Mouse (Mus musculus) liver, embryonic 15.5 days (tissue): ENCODE data around the gene Chst11. TPM values are rescaled to one million over a fixed set of nuclear protein-coding genes. Genes with fewer than 3 reads are reported as not detected.

Experiments
- ATAC-seq: fragments of 200-750 bp; cut with Nextera tagmentation; 2 replicates; pipeline ENCODE4 v1.8.0; 2017; ENCODE audit warnings: moderate number of reproducible peaks, mild to moderate bottlenecking, moderate library complexity; ENCODE audit not compliant: insufficient read depth
- H3K27ac ChIP-seq: fragments of 300-500 bp; sonication (generic); replicated peaks from 2 replicates; pipeline ENCODE4 v1.5.1; 2015; ENCODE audit warnings: mild to moderate bottlenecking, inconsistent platforms
- H3K27me3 ChIP-seq: fragments of 300-500 bp; sonication (generic); 2 replicates; pipeline ENCODE4 v1.6.1; 2015; ENCODE audit warnings: mild to moderate bottlenecking, inconsistent platforms
- H3K36me3 ChIP-seq: fragments of 300-500 bp; sonication (generic); replicated peaks from 2 replicates; pipeline ENCODE4 v1.6.1; 2015; ENCODE audit warnings: moderate library complexity, mild to moderate bottlenecking, inconsistent platforms
- H3K4me1 ChIP-seq: fragments of 300-500 bp; sonication (generic); replicated peaks from 2 replicates; pipeline ENCODE4 v1.6.1; 2015; ENCODE audit warnings: inconsistent platforms
- H3K4me2 ChIP-seq: fragments of 300-500 bp; sonication (generic); 2 replicates; pipeline ENCODE4 v1.6.1; 2015; ENCODE audit warnings: moderate library complexity, mild to moderate bottlenecking, inconsistent platforms
- H3K4me3 ChIP-seq: fragments of 300-500 bp; sonication (generic); replicated peaks from 2 replicates; pipeline ENCODE4 v1.5.1; 2015; ENCODE audit warnings: mild to moderate bottlenecking, inconsistent platforms
- H3K9ac ChIP-seq: fragments of 300-500 bp; sonication (generic); 2 replicates; pipeline ENCODE4 v1.6.1; 2015; ENCODE audit warnings: moderate library complexity, mild to moderate bottlenecking, inconsistent platforms
- H3K9me3 ChIP-seq: fragments of 300-500 bp; sonication (generic); replicated peaks from 2 replicates; pipeline ENCODE4 v1.6.1; 2016; ENCODE audit warnings: inconsistent platforms
- WGBS: fragments of 180-500 bp; shearing (Covaris S2); methylation state at CpG from one replicate; pipeline ENCODE4 v1.1.7; 2015; ENCODE audit warnings: mixed read lengths; ENCODE audit not compliant: insufficient replicate concordance; 5-methylcytosine and 5-hydroxymethylcytosine counted together
- polyA plus RNA-seq: library from polyadenylated mRNA; unstranded; fragments of >200 nt; fragmentation: Nextera tagmentation; extraction: Ambion mirVana; gene quantifications from 2 replicates; pipeline ENCODE4 v1.2.1, GENCODE M21; 2015

Gene Chst11
- polyA plus RNA-seq, 1 experiment from 2014 or later: 1.2 TPM

DNA sequence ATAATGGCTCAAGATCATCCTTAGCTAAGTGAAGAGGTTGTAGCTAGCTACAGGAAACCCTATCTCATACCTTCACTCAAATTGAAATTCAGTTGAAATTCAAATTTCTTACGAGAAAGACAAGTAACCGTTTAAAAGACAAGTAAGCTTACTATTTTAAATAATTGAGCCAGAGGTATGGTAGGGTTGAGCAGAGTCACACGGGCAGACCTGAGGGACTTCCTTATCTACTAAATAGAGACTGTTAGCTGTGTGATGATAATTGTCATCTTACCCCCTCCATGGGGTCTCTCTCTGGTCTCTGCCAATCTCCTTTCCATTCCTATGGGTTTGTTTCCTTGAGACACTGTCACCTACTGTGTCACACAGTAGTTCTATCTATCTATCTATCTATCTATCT lies 30.6 kb downstream of the Chst11 start:
- ATAC-seq: no peak
- Histone ChIP-seq H3K9ac (no peak overlapping the region), H3K27ac (peak overlapping the region; percentile 95), H3K4me2 (no peak overlapping the region), H3K4me1 (peaks cover 88% of the 10 kb centered on the region), H3K36me3 (no peaks in the 10 kb centered on the region), H3K4me3 (no peak overlapping the region), H3K9me3 (no peaks in the 10 kb centered on the region), H3K27me3 (no peaks in the 10 kb centered on the region)
- 33% methylated on average over 3 of the region's 3 CpGs for WGBS

DNA sequence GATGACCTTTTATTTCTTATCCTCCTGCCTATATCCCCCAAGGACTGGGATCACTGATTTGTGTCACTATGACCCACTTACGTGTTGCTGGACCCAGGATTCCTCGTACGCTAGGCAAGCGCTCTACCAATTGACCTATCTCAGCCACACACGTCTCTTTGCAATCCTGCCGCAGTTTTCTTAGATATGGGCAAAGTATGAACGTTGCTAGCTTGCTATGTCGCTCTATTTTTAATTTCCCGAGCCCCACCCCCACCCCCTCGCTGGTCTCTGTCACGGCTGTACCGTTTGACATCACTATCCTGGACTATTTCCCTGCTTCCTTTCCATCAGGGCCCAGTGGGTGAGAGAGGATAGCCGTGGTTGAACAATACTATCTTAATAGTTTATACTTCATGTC lies 31.5 kb downstream of the Chst11 start:
- no peak overlapping the region for H3K4me3 ChIP-seq
- H3K4me2 ChIP-seq: peak overlapping the region; percentile 71
- no peaks in the 10 kb centered on the region for H3K36me3 ChIP-seq
- 20% methylated on average over 13 of the region's 13 CpGs for WGBS
- H3K4me1 ChIP-seq: peaks cover 96% of the 10 kb centered on the region
- no peak for ATAC-seq
- H3K27me3 ChIP-seq: no peaks in the 10 kb centered on the region
- H3K9me3 ChIP-seq: no peaks in the 10 kb centered on the region
- peak overlapping the region; percentile 95 for H3K27ac ChIP-seq
- H3K9ac ChIP-seq: peak overlapping the region; percentile 58; the same call in 1 of the 2 replicates

DNA sequence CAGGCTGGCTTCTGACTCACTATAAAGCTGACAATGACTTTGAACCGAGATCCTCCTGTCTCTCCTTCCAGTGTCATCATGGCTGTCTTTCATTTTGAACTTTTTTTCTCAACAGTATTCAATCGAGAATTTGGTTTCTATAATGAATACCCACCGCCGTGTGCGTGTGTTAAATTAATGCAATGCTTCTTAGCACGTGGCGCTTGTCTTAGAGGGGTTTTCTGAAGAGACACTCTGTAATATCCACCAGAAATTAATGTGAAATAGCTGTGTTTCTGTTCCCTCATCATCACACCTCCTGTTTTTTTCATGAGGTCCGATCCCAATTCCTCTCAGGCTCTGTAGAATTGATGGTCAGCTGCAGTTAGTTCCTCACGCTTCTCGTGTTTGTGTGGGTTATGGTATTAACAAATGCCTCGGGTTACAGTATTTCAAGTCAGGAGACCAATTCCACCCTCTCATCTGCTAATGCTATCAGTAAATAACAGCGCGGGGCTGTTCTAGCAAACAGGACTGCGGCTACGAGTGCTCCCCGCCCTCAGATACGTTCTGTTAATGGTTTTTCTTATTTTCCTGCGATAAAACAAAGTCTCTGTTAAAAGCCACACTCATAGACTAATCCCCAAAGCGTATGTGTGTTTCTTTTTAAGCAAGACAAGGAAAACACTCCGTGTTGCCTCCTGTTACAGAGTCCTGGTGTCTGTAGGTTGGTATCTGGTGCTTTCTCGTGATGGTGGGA lies 32.6 kb downstream of the Chst11 start:
- peaks cover 96% of the 10 kb centered on the region for H3K4me1 ChIP-seq
- no peaks in the 10 kb centered on the region for H3K9me3 ChIP-seq
- H3K4me2 ChIP-seq: peak overlapping the region; percentile 71
- peak overlapping the region; percentile 95 for H3K27ac ChIP-seq
- H3K36me3 ChIP-seq: no peaks in the 10 kb centered on the region
- H3K27me3 ChIP-seq: no peaks in the 10 kb centered on the region
- H3K4me3 ChIP-seq: peak overlapping the region; percentile 37
- ATAC-seq: peak; percentile 59
- H3K9ac ChIP-seq: peak overlapping the region; percentile 58
- WGBS: 25% methylated on average over 21 of the region's 21 CpGs

DNA sequence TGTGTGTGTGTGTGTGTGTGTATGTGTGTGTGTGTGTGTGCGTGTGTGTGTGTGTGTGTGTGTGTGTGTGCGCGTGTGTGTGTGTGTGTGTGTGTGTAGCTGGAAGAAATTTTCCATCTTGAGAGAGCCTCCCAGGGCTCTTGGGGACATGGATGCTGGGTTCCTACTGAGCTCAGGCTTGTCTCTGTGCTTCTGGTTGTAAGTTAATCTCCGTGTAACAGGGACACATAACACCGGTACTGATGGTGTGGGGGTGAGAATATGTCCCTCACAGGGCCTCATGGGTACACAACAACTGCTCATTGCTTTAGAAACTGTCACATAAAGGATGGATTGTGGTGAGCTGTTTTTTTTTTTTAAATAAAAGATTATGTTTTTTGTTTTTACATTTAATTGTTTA lies 33.2 kb downstream of the Chst11 start:
- peaks cover 94% of the 10 kb centered on the region for H3K4me1 ChIP-seq
- H3K4me3 ChIP-seq: peak overlapping the region; percentile 37
- H3K27ac ChIP-seq: peak overlapping the region; percentile 95
- no peaks in the 10 kb centered on the region for H3K27me3 ChIP-seq
- peak; percentile 43 for ATAC-seq
- H3K36me3 ChIP-seq: no peaks in the 10 kb centered on the region
- H3K9ac ChIP-seq: peak overlapping the region; percentile 58
- 17% methylated on average over 5 of the region's 5 CpGs for WGBS
- H3K4me2 ChIP-seq: peak overlapping the region; percentile 71
- H3K9me3 ChIP-seq: no peaks in the 10 kb centered on the region

DNA sequence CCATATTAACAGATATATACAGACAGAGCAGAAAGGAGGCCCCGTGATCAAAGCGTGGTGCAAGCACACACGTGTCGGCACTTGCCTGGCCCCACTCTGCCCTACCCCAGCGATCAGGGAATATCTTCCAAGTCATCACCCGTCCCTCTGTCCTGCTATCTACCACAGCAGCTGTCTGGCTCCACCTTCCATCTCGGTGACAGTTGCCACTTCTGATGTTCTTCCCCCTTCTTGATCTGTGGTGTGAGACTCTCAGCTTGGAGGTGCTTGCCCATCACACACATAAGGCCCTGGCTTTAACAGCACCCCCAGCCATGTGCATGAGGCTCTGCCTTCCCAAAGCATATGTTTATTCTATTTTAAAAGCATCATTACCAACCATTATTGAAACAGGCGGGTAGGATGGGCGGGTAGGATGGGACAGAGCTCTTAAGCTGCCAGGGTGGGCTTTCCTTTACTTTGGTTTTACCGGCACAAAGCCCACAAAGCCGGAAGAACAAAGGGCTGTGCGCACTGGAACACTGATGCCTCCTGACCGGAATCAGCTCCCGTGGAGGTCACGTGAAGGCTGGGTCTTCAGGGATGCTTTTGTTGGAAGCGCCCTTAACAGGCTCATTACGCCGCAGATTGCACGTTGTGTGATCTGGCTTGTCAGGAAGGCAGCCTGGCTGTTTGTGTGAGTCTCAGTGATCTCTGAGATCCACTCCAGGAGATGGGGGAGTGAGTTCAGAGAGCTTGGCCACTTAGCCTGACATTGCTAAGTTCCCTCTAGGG lies 34.4 kb downstream of the Chst11 start:
- Histone ChIP-seq H3K36me3 (no peaks in the 10 kb centered on the region), H3K4me1 (peaks cover 82% of the 10 kb centered on the region), H3K4me2 (peak overlapping the region; percentile 71), H3K27me3 (no peaks in the 10 kb centered on the region), H3K9ac (peak overlapping the region; percentile 58), H3K27ac (peak overlapping the region; percentile 95), H3K9me3 (no peaks in the 10 kb centered on the region), H3K4me3 (peak overlapping the region; percentile 37)
- 28% methylated on average over 19 of the region's 19 CpGs for WGBS
- peak; percentile 94 for ATAC-seq

DNA sequence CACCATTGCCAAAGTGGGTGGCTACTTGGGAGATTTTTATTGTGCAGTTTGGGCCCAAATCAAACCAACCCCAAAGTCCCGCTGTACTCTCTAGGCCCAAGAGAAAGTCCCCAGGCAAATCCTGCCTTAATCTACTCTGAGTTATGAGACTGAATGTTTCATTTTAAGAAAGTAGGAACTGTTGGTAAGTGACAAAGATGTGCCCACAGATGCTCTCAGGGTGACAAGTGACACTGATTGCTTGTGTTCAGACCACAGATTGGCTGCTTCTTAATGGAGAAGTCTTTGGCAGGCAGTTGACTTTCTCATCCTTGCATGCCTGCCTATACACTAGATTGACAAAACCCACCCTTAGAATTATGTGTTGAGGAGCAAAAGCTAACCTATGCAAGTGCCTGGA lies 37.3 kb downstream of the Chst11 start:
- Histone ChIP-seq H3K9ac (no peak overlapping the region), H3K4me2 (no peak overlapping the region), H3K4me3 (no peak overlapping the region), H3K27me3 (no peaks in the 10 kb centered on the region), H3K9me3 (no peaks in the 10 kb centered on the region), H3K4me1 (peaks cover 57% of the 10 kb centered on the region), H3K27ac (peak overlapping the region; percentile 95), H3K36me3 (no peaks in the 10 kb centered on the region)
- WGBS: 80% methylated on average over 1 of the region's 1 CpGs
- no peak for ATAC-seq

DNA sequence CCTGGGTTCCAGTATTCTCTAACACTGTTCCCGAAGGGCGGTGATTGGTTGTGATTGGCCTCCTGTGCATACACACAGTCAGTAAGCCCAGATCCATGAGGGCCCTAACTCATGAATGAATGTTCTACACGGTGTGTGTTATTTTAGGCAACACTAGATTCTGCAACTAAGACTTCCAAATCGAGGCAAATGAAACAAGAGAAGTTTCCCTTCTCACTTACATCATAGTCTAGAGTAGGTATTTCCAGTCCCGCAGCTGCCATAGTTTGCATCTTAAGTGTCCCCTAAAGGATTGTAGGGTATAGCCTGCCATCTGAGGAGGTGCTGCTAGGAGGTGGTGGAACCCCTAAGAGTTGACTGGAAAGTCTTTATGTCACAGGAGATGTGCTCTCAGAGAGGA lies 40.9 kb downstream of the Chst11 start:
- Histone ChIP-seq H3K4me3 (no peak overlapping the region), H3K4me1 (peaks cover 45% of the 10 kb centered on the region), H3K9ac (no peak overlapping the region), H3K36me3 (no peaks in the 10 kb centered on the region), H3K4me2 (no peak overlapping the region), H3K27ac (peak overlapping the region; percentile 11; the same call in 1 of the 2 replicates), H3K9me3 (no peaks in the 10 kb centered on the region), H3K27me3 (no peaks in the 10 kb centered on the region)
- no peak for ATAC-seq
- WGBS: 81% methylated on average over 5 of the region's 5 CpGs

DNA sequence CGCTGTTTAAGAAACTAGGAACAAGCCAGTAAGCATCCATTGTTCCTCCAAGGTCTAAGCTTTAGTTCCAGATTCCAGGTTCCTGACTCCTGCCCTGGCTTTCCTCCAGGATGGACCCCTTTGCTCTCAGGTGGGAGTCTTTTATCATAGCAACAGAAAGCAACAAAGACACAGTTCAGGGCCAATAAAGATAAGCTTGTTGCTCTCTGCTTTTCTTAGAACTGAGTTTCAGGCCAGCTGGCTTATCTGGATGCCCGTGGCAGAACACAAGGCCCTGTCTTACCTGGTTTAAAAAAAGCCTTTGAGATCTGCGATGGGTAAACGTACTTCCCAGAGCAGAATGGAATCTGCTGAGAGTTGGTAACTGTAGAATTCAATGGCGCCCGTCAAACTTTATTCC lies 42.4 kb downstream of the Chst11 start:
- no peaks in the 10 kb centered on the region for H3K27me3 ChIP-seq
- no peaks in the 10 kb centered on the region for H3K9me3 ChIP-seq
- 42% methylated on average over 6 of the region's 6 CpGs for WGBS
- peak; percentile 63 for ATAC-seq
- H3K27ac ChIP-seq: 0 out of 2 replicates have a peak overlapping the region, but pooled peaks have one; percentile 9
- no peak overlapping the region for H3K9ac ChIP-seq
- peaks cover 34% of the 10 kb centered on the region for H3K4me1 ChIP-seq
- H3K36me3 ChIP-seq: no peaks in the 10 kb centered on the region
- H3K4me2 ChIP-seq: no peak overlapping the region
- no peak overlapping the region for H3K4me3 ChIP-seq

DNA sequence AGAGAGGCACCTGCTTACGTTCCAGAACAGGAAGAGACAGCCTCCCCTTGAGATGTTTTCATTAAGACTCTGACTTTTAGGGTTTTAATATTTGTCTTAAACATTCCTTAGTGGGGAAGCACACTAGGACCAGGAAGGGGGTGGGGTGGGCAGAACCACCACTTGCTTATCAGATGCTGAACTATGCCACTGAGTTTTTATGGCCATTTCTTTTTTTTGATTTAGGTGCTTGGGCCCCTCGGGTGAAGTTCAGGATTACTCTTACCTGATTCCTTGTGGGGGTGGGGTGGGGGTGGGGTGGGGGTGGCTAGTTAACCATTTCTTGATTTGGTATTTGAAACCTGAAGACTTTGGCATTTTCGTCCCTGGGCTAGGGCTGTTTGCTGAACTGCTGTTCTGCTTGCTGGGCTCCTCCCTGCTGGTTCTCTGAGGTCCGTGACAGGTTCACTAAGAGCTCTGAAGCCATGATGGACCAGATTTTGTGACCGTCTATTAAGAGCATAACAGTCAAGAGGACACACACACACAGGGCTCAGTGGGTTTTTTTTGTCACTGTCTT lies 44.9 kb downstream of the Chst11 start:
- Histone ChIP-seq H3K27me3 (no peaks in the 10 kb centered on the region), H3K36me3 (no peaks in the 10 kb centered on the region), H3K4me2 (no peak overlapping the region), H3K9me3 (no peaks in the 10 kb centered on the region), H3K4me1 (peaks cover 38% of the 10 kb centered on the region), H3K9ac (no peak overlapping the region), H3K4me3 (no peak overlapping the region), H3K27ac (no peak overlapping the region)
- ATAC-seq: no peak
- 49% methylated on average over 5 of the region's 5 CpGs for WGBS

DNA sequence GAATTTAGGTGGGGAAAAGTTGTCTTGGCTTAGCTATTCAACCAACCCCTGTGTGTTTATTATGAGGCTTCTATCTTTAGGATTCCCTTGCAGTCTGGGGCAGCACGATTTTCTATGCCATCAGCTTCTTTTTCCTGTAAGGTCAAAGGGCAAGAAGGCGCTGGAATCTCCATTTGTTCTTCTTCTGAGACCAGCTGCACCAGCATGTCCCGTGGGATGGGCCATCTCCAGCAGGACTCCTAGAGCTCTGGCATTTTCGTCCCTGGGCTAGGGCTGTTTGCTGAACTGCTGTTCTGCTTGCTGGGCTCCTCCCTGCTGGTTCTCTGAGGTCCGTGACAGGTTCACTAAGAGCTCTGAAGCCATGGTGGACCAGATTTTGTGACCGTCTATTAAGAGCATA lies 45.6 kb downstream of the Chst11 start:
- Histone ChIP-seq H3K27me3 (no peaks in the 10 kb centered on the region), H3K9me3 (no peaks in the 10 kb centered on the region), H3K4me3 (no peak overlapping the region), H3K9ac (no peak overlapping the region), H3K4me1 (peaks cover 38% of the 10 kb centered on the region), H3K27ac (no peak overlapping the region), H3K36me3 (no peaks in the 10 kb centered on the region), H3K4me2 (no peak overlapping the region)
- 67% methylated on average over 6 of the region's 6 CpGs for WGBS
- ATAC-seq: no peak

DNA sequence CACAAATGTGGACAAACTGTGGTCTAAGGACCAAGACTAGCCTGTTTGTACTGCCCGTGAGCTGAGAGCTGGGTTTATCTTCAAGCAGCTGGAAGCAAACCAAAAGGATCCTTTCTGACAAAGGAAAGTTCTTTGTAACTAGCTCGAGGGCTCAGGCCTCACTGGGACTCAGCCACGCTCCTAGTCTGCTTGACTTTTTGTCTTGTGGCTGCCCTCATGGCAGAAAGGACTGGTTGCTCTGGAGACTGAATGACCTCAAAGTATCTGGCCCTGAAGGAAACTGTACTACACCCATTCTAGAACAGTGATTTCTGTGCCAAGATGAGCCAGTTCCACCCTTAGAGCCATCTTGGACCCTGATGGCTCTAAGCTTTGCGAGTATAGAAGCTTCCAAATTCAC lies 46.3 kb downstream of the Chst11 start:
- Histone ChIP-seq H3K27ac (no peak overlapping the region; the same call in 1 of the 2 replicates), H3K4me2 (no peak overlapping the region), H3K9ac (no peak overlapping the region), H3K4me1 (peaks cover 38% of the 10 kb centered on the region), H3K36me3 (no peaks in the 10 kb centered on the region), H3K4me3 (no peak overlapping the region), H3K27me3 (no peaks in the 10 kb centered on the region), H3K9me3 (no peaks in the 10 kb centered on the region)
- 72% methylated on average over 4 of the region's 4 CpGs for WGBS
- no peak for ATAC-seq
